Mouse (Mus musculus) right cerebral cortex, postnatal 10 days (tissue): Measurements from ENCODE around the gene Atp8a2.

ENCODE experiments used
- DNase-seq, 2 experiments: peaks; one replicate each; pipeline ENCODE4 v3.0.0; 2021; ENCODE audit warnings: low spot score in 2 of 2

Gene Atp8a2

DNA sequence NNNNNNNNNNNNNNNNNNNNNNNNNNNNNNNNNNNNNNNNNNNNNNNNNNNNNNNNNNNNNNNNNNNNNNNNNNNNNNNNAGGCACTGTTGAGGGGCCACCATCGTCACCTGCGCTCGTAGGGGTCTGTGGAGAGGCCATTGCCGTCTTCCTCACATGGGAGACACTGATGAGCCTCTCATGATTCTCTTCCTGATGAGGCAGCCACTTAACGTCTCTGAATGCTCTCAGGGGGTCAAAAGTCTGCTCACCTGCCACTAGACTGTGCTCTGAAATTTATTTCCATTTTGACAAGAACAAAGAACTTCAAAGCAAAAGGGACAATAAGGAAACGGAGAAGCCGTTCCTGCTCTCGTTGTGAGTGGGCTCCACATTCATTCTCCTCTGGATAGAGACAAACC, 277.1 kb downstream of the Atp8a2 start:
- DNase-seq = no peak

- DNase-seq = no peak
These were observed 293.4 kb downstream of the Atp8a2 start for GRCm38 (mm10) chr14:59903484-59904130.

DNA sequence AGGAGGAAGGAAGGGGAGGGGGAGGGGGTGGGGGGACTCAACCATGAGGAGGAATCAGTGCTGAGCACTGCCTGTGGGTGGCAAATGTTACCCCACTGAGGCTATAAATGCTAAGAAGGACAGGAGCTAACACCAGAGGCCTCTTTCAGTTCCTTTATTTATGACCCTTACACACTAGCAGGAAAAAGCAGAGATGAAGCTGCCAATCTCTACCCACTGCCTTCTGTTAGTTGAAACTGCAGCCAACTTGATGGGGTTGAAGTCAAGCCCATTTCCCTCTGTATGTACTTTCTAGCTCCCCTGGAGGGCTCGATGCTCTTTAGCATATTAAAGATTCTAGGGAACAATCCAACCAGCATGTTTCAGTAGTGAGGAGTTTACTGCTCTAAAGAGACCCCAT, 303.0 kb downstream of the Atp8a2 start:
- no peak for DNase-seq

- no peak for DNase-seq
These were observed 304.9 kb downstream of the Atp8a2 start for GRCm38 (mm10) chr14:59892084-59892483.

DNA sequence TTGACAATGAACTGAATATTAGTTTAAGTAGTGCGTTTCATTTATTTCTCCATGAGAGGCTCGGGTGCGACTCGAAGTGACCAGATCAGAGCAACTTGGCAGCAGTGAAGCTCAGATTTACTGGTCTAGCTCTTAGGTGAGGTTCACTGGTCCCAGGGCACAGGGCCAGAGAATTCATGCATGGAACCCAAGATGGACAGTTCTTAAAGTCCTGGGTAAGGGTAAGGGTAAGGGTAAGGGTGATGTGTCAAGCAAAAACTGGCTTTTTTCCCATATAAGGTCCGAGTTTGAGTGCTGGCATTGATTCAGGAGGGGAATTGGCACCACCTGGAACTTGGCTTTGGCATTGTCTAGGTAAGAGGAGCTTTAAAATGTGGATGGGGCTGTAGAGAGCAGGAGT, 305.5 kb downstream of the Atp8a2 start:
- no peak for DNase-seq

- DNase-seq = no peak
These were observed 306.2 kb downstream of the Atp8a2 start for GRCm38 (mm10) chr14:59890818-59891217.

DNA sequence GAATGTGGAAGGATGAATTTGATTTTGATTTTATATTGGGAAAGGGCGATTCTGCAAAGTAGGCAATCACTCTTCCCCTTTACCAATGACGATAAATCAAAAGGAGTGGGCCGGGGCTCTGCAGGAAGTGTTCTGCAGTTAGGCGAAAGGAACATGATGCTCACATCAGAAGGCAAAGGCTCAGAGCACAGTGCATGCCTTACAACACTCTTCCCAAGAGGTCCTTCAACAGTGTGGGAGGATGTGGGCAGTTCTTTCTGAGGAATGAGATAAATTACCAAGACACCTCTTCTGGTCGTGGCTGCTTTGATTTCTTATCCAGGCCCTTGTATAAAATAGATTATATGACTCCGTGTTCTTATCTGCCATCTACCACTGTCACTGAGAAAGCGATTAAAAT, 306.9 kb downstream of the Atp8a2 start:
- no peak for DNase-seq

- DNase-seq = no peak
These were observed 308.5 kb downstream of the Atp8a2 start for GRCm38 (mm10) chr14:59888446-59888845.

GRCm38 (mm10) chr14:59888046-59888445, 308.9 kb downstream of the Atp8a2 start:
- no peak for DNase-seq

GRCm38 (mm10) chr14:59887061-59887861, 309.7 kb downstream of the Atp8a2 start:
- DNase-seq = peak; percentile 67 to 82

- no peak for DNase-seq
These were observed 313.4 kb downstream of the Atp8a2 start for GRCm38 (mm10) chr14:59883517-59884069.

DNA sequence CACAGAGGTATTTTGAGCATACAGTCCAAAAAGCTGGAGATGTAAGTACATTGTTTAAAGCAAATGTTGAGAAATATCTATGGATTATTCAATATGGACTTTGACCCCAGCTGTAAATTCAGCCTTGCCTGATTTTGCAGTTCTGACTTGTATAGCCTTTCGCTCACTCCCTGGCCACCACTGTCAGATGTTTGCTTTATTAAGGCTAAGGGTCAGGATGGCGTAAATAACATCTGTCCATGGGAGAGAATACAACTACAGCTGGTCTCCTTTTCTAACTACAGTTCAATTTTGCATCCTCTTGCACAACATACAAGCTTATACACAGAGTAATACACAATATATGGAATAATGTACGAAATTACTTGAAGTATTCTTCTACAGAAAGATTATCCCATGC, 316.1 kb downstream of the Atp8a2 start:
- DNase-seq = no peak

DNA sequence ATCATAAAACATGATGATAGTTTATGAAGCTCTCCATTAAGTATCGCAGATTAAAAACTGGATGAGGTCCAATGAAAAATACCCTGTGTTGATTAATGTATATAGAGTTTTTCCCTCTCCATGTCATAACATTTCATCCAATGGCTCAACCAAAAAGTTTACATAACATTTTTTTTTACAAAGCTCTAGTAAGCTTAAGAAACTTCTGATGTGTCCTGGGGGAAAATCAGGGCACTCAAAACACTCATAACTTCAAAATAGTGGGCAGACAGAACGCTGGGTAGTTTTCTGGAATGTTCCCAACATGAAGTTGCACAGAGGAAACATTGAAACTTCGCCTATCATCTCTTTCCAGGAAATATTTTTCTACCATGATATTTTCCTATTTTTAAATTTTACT, 318.7 kb downstream of the Atp8a2 start:
- no peak for DNase-seq

DNA sequence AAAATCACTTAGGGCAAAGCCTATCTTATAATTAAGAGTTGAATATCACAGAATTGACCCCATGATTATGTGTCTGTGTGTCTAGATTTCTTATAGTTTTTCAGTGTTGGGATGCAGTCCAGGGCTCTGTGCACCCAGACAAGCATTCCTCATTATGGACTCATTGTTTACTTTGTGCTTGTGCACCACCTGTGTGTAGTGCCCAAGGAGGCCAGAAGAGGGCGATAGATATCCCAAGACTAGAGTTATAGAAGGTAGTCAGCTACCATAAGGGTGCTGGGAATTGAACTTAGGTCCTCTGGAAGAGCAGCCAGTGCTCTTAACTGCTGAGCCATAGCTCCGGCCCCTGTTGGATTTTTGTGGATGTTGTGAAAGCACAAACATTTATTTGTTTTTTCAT, 320.5 kb downstream of the Atp8a2 start:
- DNase-seq = no peak

GRCm38 (mm10) chr14:59868369-59868768, 328.6 kb downstream of the Atp8a2 start:
- no peak for DNase-seq

- DNase-seq = no peak
These were observed 329.2 kb downstream of the Atp8a2 start for GRCm38 (mm10) chr14:59867749-59868148.

DNA sequence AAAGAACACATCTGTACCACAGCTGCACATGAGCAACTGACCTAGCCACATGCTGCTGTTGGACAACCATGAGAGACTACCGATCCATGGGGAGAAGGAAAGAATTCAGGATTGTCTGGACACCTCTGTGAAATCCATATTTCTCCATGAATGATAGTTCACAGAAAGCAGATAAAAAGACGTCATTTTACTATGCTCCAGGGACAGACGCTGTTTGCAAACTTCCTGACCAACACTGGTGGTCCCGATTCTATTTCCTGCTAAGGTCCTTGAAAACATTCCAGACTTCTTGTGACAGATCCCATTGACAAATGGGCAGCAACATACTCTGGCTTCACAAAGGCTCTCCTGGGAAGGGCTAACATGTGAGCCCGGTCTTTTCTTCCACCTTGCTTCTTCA, 331.0 kb downstream of the Atp8a2 start:
- DNase-seq = no peak

DNA sequence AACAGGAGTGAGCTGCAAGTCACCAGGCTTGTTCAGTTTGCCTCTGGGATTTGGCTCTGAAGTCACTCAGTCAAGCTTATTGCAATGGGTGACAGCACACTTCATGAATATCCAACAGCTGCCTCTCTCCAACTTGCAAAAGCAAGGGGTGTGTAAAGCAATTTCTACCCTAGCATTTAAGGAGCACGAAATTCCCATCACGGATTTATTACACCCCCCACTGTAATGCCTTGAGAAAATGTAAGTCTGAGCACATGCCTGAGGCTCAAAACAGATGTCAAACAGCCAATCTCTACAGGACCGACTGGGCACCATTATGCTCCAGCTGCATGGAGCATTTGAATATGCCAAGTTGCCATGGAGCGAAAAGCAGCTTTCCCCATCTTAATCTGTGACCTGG, 334.6 kb downstream of the Atp8a2 start:
- DNase-seq = no peak

GRCm38 (mm10) chr14:59859830-59860229, 337.1 kb downstream of the Atp8a2 start:
- no peak for DNase-seq

DNA sequence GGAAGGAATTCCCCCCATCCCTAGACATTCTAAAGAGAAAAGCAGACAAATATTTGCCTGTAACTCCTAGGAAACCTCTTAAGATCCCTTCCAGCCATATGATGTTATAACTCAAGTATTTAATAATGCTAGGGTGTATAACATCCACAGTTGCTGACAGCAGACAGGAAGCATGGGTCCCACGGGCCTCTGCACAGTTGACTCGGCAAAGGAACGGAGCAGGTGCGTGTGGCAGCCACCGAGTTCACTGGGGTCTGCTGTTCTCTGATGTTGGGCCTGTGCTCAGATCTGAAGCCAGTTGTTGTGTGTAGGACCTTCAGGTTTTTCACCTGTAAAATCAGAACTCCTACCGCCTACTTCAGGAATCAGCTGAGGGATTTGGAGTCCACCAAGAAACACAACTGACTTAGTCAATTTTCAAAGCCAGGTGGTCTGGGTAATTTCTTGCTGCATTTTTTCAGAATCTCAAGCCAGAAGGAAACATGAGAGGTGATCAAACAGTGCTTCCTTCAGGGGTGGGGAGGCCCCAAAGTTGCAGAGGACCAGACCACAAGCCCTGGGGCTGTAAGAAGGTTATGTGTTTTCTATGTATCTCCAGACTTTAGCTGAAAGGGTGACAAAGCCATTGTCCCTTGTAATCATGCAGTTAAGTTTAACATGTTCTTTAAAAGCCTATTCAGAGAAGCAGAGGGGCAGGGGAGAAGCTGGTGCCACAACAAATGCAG, 338.3 kb downstream of the Atp8a2 start:
- no peak for DNase-seq

DNA sequence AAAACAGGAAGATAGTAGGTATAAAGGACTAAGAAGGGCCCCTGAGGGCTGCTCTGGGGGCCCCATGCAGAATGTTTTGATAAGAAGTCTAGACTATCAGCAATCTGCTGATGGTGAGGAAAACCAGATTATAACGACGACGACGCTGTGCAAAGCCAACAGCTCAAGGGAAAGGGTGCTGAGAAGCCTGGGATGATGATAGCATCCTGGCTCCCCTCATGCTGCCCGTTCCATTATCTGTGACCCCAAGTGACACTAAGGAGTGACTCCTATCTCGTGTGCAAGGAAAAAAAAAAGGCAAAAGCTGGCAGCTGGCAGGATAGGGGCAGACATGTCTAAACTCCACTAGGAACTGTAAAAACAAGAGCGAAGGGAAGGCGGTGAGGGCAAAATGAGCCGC, 343.8 kb downstream of the Atp8a2 start:
- no peak for DNase-seq

DNA sequence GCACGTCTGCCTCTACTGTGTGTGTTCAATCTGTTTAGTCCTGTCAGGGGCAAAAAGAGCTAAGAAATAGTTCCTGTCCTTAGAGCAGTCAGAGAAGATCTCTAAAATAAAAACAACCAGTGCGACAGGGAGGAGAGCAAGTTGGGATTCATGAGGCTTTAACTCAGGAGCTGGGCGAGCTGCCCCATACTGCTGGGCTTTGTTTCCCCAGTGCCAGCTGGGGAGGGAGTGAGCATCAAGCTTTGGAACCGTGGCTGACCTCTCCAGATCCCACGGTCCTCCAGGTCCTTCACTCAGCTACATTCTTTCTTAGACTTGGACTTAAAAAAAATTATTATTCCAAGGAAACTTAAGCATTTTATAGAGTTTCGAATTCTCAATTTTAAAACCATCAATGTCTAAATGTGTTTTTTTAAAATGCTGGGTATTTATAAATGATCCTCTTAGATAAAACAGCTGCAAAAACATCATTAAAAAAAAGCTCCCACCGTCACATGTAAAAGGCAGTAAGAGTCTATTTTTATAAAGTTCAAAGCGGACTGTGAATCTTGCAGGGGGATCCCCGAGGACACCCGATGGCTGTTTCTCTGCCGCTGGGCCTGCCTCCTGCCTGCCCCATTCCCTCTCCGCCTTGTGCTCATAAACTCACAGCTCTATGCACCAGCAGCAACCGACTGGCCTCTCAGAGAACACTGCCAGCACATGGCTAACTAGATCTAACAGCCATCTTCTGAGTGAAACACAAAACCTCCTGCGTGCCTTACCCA, 350.2 kb downstream of the Atp8a2 start:
- DNase-seq = no peak
